Mouse (Mus musculus) ES-Bruce4 (cell line): ENCODE measurements around the gene Artn.

ENCODE experiments used
- CTCF ChIP-seq: IDR thresholded peaks from one replicate; pipeline ENCODE4 v1.8.1; 2011; ENCODE audit warnings: low read depth, low read length
- EP300 ChIP-seq: IDR thresholded peaks from 2 replicates; pipeline ENCODE4 v1.6.1; 2011; ENCODE audit warnings: low read depth, low read length; ENCODE audit not compliant: insufficient read depth
- POLR2A ChIP-seq: IDR thresholded peaks from one replicate; pipeline ENCODE4 v1.8.1; 2011; ENCODE audit warnings: low read length; ENCODE audit not compliant: insufficient read depth

DNA sequence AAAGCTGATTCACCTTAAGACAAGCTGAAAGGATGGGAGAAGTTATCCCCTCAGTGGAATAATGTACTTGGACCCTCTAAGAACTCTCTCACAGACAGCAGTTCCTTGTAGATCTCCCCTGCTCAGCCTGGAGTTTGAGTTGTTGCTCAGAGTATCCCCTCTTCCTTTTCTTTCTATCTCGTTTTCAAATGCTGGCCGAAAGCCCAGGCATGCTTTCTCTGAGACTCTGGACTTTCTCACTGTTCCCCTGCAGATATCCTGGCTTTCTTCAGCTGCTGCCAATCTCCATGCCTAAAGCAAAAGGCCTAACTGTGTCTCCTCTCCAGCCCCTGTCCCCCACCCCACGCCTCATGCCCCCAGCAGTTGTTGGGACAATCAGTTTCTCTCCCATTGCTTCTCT lies 11.3 kb downstream of the Artn start:
- no peak for TF ChIP-seq CTCF
- no peak for TF ChIP-seq POLR2A
- TF ChIP-seq EP300 = no peak
